Mouse (Mus musculus) brain, embryonic 14.5 days (tissue): ENCODE data around the gene Ccdc8. TPM values are rescaled to one million over a fixed set of nuclear protein-coding genes. Genes with fewer than 3 reads are reported as not detected.
"Not testable (repeated sequence)": the region's sequence is repeated elsewhere in the genome, so short reads cannot be mapped to it uniquely, and the experiment has no call there.

ENCODE experiments used
- DNase-seq: peaks from one replicate; pipeline ENCODE4 v3.0.0-alpha.2; 2011; ENCODE audit warnings: low read depth
- CTCF ChIP-seq: fragments of 200-500 bp; IDR thresholded peaks from 2 replicates; pipeline ENCODE4 v1.5.1; 2012; ENCODE audit warnings: inconsistent platforms, mild to moderate bottlenecking, moderate library complexity, borderline replicate concordance; ENCODE audit not compliant: insufficient read depth, insufficient read length; ENCODE audit errors: extremely low read depth
- POLR2A ChIP-seq: fragments of 200-500 bp; IDR thresholded peaks from 2 replicates; pipeline ENCODE4 v1.6.1; 2012; ENCODE audit warnings: mild to moderate bottlenecking, inconsistent platforms, borderline replicate concordance; ENCODE audit not compliant: poor library complexity, insufficient read depth, insufficient read length, severe bottlenecking; ENCODE audit errors: extremely low read depth
- polyA plus RNA-seq: library from polyadenylated mRNA; depleted of rRNA; stranded (reverse); fragments of >200 nt; gene quantifications from 2 replicates; pipeline ENCODE4 v1.2.3, GENCODE M21; 2012

The Ccdc8 gene
- polyA plus RNA-seq, 1 experiment: 8.6 TPM

DNA sequence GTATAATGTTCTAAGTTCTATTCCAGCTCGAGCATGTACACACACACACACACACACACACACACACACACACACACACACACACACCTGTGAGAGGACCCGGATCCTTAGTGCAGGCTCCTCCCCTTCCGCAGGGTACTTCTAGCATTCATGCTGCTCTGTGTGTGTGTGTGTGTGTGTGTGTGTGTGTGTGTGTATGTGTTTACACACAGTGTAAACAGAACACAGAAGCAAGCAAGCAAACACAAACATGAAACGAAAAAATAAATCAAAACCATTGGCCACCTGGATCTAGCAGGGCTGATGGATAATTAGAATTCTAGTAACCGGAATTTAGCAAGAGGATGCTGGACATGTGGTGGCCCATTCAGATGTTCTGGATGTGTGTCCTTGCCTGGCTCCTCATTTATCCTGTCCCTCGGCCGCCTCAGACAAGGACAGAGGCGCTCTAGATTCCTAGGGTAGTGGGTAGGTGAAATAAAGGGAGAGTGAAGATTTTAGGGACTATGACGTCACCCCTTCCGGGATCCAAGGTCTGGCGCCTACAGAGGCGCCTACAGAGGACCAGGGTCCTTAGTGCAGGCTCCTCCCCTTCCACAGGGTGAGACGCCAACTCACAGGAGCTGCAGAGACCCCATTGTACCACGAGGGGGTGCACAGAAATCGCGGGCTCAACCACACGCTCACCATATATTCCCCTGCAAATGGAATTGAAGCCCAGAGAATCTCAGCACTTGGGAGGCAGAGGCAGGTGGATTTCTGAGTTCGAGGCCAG, 41.5 kb upstream of the Ccdc8 start:
- TF ChIP-seq POLR2A (no peak), CTCF (peak; percentile 91)
- peak; percentile 91 for DNase-seq

DNA sequence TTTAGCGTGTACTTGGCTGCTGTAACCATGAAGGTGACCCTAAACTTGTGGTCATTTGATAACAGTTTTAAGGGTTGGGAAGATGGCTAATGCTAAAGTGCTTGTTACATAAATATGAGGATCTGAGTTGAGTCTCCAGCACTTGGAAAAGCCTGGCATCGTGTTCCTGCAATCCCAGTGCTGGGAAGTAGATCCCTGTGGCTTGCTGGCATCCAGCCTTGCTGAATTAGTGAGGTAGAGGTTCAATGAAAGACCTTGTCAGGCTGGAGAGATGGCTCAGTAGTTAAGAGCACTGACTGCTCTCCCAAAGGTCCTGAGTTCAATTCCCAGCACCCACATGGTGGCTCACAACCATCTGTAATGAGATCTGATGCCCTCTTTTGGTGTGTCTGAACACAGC, 38.7 kb upstream of the Ccdc8 start:
- DNase-seq: not testable (repeated sequence)

DNA sequence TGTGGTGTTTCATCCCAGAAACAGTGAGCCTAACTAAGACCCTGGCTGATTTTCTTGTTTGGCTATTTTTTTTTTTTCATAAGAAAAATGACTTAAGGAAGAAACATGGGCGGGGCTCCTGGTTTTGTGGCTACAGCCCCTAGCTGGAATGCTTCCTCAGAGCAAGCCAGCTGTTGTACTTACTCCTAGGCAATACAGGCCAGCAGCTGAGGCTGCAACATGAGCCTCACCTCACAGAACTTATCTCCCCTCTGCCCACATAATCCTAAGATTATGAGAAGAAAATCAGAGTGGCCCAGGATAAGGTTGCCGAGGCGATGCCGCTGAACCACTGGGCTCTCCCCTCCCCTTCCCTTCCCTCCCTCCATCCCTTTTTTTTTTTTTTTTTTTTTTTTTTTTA, 36.8 kb upstream of the Ccdc8 start:
- TF ChIP-seq CTCF (no peak), POLR2A (no peak)
- DNase-seq: no peak

DNA sequence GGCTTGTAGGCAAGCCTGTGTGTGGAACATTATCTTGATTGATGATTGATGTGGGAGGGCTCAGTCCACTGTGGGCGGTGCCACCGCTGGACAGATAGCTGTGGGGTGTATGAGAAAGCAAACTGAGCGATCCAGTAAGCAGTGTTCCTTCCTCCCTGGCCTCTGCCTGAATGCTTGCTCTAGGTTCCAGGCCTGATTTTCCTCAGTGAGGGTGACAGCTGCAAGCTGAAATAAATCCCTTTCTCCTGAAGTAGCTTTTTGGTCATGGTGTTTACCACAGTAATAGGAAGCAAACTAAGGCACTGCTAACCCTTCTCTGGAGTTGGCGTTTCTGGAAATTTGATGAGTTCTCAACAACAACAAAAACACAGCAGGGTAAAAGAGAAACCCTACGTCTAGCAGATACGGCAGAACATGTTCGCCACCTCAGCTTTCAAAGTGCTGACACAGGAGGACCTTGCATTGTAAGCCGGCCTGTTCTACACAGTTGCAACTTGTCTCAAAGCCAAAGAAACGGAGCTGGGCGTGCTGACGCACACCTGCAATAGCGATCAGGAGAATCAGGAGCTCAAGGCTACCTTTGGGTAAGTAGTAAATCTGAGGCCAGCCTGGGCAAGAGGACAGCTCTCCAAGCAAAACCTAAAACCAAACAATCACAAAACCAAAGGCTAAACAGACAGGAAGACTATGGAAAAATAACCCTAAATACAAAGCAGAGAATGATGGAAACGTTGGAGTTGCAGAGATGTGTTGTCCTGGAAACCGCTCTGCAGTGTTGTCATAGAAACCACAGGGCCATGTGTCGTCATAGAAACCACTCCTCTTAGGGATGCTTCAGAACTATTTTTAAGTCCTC, 35.9 kb upstream of the Ccdc8 start:
- DNase-seq: peak; percentile 94
- no peak for TF ChIP-seq POLR2A

DNA sequence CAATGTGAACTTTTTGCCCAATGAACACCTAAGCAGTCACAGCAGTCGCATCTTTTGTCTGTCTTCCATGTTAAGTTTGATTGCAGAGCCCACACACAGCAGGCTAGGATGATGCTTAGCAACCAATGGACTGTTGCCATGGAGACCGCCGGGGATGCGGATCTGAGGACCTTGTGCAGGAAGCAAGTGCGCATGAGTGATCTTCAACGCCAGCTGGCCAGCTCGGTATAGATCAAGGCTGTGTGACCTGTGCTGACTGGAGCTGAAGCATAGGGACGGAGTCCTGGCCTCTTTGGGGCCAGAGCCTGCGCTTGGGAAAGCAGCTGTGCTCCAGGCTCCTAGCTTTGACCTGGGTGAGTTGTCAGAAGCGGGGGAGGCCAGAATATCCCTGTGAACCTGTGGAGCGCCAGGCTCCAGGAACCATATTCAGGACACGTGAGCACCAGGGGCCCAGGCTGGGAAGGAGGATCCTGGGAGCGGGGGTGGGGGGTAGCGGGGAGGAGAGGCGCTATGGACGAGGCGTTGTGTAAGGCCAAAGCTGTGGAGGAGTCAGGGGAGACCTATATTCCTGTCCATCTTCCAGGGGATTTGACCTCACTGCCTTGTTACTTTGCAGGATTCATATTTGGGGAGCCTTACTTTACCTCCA, 32.8 kb upstream of the Ccdc8 start, which contains the start of gene Pnmal1:
Pnmal1 (plus strand) TSS at position 141 of the 649 bp plus-strand sequence.
- DNase-seq: peak; percentile 99
- TF ChIP-seq CTCF (no peak), POLR2A (peak; percentile 9; the same call in 1 of the 2 replicates)

DNA sequence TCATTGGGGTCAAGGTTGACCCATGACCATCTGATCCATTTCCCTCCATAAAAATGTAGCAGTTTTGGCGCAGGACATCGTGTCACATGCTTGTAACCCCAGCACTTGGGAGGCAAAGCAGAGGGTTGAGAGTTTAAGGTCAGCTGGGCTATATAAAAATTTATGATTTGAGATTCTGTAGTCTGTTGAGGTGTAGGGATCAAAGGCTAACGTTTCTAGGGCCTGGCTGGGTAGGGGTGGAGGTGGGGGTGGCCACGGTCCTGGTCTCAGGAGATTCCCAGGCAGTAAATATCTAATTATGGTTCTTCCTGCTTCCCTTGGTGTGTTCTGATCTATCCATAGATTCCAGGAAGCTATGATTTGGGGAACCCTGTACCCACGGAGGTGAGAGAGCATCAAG, 30.8 kb upstream of the Ccdc8 start:
- no peak for DNase-seq
- no peak for TF ChIP-seq POLR2A
- no peak for TF ChIP-seq CTCF

DNA sequence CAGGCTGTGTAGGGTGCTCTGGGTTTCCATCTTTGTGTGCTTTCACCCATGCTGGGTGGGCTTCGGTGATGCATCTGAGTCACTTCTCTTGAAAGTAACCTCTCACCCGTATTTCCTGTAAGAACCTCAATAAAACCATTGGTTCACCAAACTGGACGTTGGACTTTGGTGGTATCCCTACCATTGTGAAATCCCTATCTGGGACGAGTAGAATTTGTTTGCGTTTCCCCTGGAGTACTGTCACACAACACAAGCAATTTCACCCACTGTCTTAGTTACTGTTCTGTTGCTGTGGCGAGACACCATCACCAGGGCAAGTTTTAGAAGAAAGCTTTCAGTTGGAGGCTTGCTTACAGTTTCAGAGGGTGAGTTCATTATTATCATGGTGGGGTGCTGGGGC, 24.1 kb upstream of the Ccdc8 start:
- TF ChIP-seq POLR2A (no peak), CTCF (no peak)
- DNase-seq: no peak

DNA sequence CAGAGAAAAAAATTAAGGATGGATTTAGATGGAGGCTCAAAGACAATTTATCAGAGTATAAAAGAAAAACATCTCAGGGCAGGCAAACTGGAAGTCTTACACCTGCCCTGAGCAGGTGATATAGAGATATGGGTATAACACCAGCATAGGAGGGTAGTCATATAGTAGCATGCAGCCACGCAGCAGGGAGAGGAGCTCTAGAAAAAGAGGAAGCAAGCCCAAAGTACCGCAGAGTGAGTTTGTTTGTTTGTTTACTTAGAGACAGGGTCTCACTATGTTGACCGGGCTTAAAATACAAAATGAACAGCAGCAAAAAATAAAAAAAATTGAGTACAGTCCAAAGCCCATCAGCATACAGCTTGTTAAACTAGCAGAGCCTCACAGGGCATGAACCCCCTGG, 21.3 kb upstream of the Ccdc8 start:
- TF ChIP-seq CTCF (no peak), POLR2A (no peak)
- no peak for DNase-seq

DNA sequence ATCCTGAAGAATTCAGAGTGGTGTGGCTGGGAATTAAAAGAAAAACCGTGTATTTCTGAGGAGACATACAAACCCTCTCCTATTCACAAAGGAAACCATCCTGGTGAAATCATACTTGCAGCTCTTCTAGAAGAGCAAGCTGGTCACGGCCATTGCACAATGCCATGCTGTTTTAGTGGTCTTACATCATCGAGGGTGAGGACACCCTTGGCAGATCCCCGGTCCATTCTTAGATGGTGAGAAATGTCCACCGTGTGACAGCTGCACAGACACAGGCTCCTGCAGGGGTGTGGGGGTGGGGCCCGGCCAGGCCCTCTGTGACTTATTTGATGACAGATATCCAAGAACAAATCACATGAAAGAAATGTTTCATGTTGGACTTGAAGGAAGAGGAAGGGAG, 18.5 kb upstream of the Ccdc8 start:
- DNase-seq: no peak
- TF ChIP-seq POLR2A (no peak), CTCF (no peak)

DNA sequence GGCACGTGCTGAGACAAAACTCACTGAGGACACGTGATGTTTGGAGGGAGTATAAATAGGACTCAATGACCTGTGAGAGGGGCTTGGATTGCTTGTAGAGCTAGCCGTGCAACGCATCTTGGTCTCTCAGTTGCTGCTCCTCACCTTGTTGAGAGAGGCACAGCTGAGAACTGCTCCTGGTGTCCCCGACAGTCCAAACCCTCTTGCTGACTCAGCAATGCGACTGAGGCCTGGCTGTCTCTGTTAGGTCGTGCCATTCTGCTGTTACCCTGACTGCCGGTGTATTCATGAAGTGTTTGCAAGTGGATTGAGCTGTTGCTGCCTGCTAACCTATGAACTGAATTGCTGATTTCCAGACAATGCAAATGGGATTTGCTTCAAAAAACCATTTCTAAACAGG, 16.2 kb upstream of the Ccdc8 start:
- DNase-seq: no peak
- no peak for TF ChIP-seq CTCF
- no peak for TF ChIP-seq POLR2A

DNA sequence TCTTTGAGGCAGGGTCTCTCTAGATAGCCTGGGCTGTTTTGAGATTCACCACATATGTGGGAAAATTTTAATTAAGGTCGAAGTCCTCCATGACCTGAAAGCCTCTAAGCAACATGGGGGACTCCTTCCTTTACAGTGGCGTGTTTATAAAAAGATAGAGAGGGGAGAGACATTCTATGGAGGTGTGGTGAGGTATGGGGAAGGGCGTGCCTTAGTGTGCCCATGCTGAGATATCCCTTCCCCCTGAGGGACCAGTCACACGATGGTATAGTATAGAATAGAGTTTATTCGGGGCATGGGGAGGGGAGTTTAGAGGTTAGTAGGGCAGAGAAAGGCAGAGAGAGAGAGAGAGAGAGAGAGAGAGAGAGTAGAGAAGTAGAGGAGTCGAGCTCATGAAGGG, 14.3 kb upstream of the Ccdc8 start:
- no peak for DNase-seq
- no peak for TF ChIP-seq CTCF
- TF ChIP-seq POLR2A: no peak

DNA sequence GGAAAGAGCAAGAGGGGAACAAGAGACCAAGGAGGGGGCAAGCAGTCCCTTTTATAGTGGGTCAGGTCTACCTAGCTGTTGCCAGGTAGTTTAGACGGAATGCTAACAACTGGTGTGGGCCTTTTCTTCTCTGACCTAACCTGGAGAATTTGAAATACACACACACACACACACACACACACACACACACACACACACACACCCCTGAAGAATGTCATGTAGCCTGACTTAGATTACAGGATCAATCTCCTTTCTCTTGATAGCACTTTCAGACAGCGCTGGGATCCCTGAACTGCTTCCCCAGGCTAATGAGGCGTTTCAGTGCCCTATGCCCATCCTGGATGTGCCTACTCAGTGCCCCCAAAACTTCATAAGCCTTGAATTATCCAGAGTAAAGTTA, 13.9 kb upstream of the Ccdc8 start:
- DNase-seq: no peak
- no peak for TF ChIP-seq POLR2A
- no peak for TF ChIP-seq CTCF

DNA sequence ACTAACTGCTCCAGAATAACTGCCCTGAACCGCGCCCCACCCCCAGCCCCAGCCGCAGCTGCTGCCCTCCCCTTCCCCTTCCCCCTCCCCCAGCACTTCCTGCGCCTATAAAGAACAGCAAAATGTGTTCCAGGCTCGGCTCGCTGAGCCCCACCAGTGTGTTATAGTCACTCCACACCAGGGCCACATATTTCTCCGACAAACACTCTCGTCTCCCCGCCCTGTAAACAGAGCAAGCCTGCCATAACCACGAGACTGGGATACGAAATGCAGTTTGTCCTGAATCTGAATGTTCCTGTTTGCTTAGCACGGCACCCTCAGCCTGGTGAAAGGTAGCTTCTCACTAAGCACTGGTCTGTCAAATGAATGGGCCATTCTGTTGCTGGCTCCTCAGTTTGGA, 12.2 kb upstream of the Ccdc8 start:
- TF ChIP-seq CTCF (no peak), POLR2A (no peak)
- DNase-seq: peak; percentile 74
